Mouse (Mus musculus) Muller cell, postnatal 12 days (primary cell): ENCODE data around the gene Tnik.

Experiments
- DNase-seq: peaks from one replicate; pipeline ENCODE4 v3.0.0-alpha.2; 2015; ENCODE audit errors: inconsistent ontology term

Gene Tnik

GRCm38 (mm10) chr3:28616386-28616785, 353.4 kb downstream of the Tnik start:
- peak; percentile 26 for DNase-seq

- DNase-seq = peak; percentile 5
Measured at GRCm38 (mm10) chr3:28617008-28617627, 354.1 kb downstream of the Tnik start.

GRCm38 (mm10) chr3:28621792-28622191, 358.8 kb downstream of the Tnik start:
- DNase-seq = no peak

- DNase-seq = no peak
Measured at GRCm38 (mm10) chr3:28626816-28627215, 363.8 kb downstream of the Tnik start.

GRCm38 (mm10) chr3:28636778-28637177, 373.8 kb downstream of the Tnik start:
- no peak for DNase-seq

GRCm38 (mm10) chr3:28638957-28639356, 375.9 kb downstream of the Tnik start:
- no peak for DNase-seq

- DNase-seq = no peak
Measured at GRCm38 (mm10) chr3:28643252-28643947, 380.4 kb downstream of the Tnik start.

GRCm38 (mm10) chr3:28652574-28652973, 389.6 kb downstream of the Tnik start:
- no peak for DNase-seq

GRCm38 (mm10) chr3:28653043-28653442, 390.0 kb downstream of the Tnik start:
- no peak for DNase-seq

GRCm38 (mm10) chr3:28654740-28655139, 391.7 kb downstream of the Tnik start:
- no peak for DNase-seq

GRCm38 (mm10) chr3:28658349-28658748, 395.3 kb downstream of the Tnik start:
- no peak for DNase-seq

- DNase-seq = peak; percentile 7
Measured at GRCm38 (mm10) chr3:28680851-28681250, 417.8 kb downstream of the Tnik start.

GRCm38 (mm10) chr3:28681866-28682265, 418.9 kb downstream of the Tnik start:
- peak; percentile 1 for DNase-seq

GRCm38 (mm10) chr3:28682411-28682810, 419.4 kb downstream of the Tnik start:
- DNase-seq = peak; percentile 9

GRCm38 (mm10) chr3:28685510-28685909, 422.5 kb downstream of the Tnik start:
- no peak for DNase-seq

- no peak for DNase-seq
Measured at GRCm38 (mm10) chr3:28694811-28695210, 431.8 kb downstream of the Tnik start.

- DNase-seq = no peak
Measured at GRCm38 (mm10) chr3:28695608-28696007, 432.6 kb downstream of the Tnik start.

- DNase-seq = no peak
Measured at GRCm38 (mm10) chr3:28696162-28696561, 433.1 kb downstream of the Tnik start.

GRCm38 (mm10) chr3:28697797-28698196, 434.8 kb downstream of the Tnik start, which contains the start of gene Slc2a2:
Gene Slc2a2, plus strand, starts transcription at chr3:28697903.
- DNase-seq = no peak

- no peak for DNase-seq
Measured at GRCm38 (mm10) chr3:28699601-28700000, 436.6 kb downstream of the Tnik start.

- no peak for DNase-seq
Measured at GRCm38 (mm10) chr3:28705522-28706137, 442.6 kb downstream of the Tnik start.

- no peak for DNase-seq
Measured at GRCm38 (mm10) chr3:28706736-28707135, 443.7 kb downstream of the Tnik start.

- DNase-seq = no peak
Measured at GRCm38 (mm10) chr3:28709740-28710139, 446.7 kb downstream of the Tnik start.
